In genomic region chr15:91190519-91191207, GRCm38 (mm10) we compare ENCODE assay signal across 9 mouse cellular contexts. TPM values are rescaled to one million over a fixed set of nuclear protein-coding genes. Genes with fewer than 3 reads are reported as not detected.
A peak's percentile ranks its signal among the peaks of the same experiment; 100 is the strongest.
DNase-seq lines count a peak whose midpoint lies in the region; ATAC-seq lines count a peak whose summit lies in the region.
"Had no signal": no experiment of that assay in that cellular context is flagged by ENCODE, and none has a peak within 500 bp of the region (broad histone marks: within the 10 kb centered on the region; RNA-seq: fewer than 3 reads in every experiment).

No protein-coding gene starts in this region.

- no peaks in the 10 kb centered on the region for H3K36me3 ChIP-seq in heart, embryonic 10.5 days
- H3K36me3 ChIP-seq in forebrain, embryonic 14.5 days (ENCODE audit: control insufficient read depth, insufficient read depth, low read length): no peaks in the 10 kb centered on the region
- H3K36me3 ChIP-seq in liver, embryonic 15.5 days (replicated peaks): no peaks in the 10 kb centered on the region

- 59% methylated on average over 17 of the region's 17 CpGs for WGBS in heart, embryonic 10.5 days
- 14% methylated on average over 17 of the region's 17 CpGs for WGBS in forebrain, embryonic 14.5 days
- 52% methylated on average over 17 of the region's 17 CpGs for WGBS in liver, embryonic 15.5 days (ENCODE audit: insufficient replicate concordance)

- intact Hi-C loops in heart, postnatal 25 days (cut with DNase I): no loop called here

- peaks cover 14% of the 10 kb centered on the region for H3K4me1 ChIP-seq in heart, embryonic 10.5 days
- H3K4me1 ChIP-seq in brown adipose tissue, adult 24 weeks (ENCODE audit: control insufficient read depth, insufficient read depth, insufficient read length, low read length): peaks cover 2% of the 10 kb centered on the region; the same call in 1 of the 2 replicates
- H3K4me1 ChIP-seq in forebrain, embryonic 14.5 days (ENCODE audit: control insufficient read depth, insufficient read depth, low read length): peaks cover 5% of the 10 kb centered on the region
- peaks cover 20% of the 10 kb centered on the region for H3K4me1 ChIP-seq in liver, embryonic 15.5 days (replicated peaks)

- ATAC-seq in forebrain, embryonic 14.5 days: peak; percentile 32; the same call in 1 of the 2 replicates
- no peak for ATAC-seq in liver, embryonic 15.5 days (ENCODE audit: insufficient read depth)
- ATAC-seq in megakaryocyte progenitor cell, adult 5-6 weeks (replicated peaks; ENCODE audit: poor library complexity): no peak

- peak overlapping the region; percentile 63 for H3K4me3 ChIP-seq in heart, embryonic 10.5 days
- peak overlapping the region; percentile 69 for H3K4me3 ChIP-seq in brown adipose tissue, adult 24 weeks (ENCODE audit: insufficient read depth, low read depth, low read length)
- H3K4me3 ChIP-seq in forebrain, embryonic 14.5 days (ENCODE audit: low read depth, low read length): peak overlapping the region; percentile 52
- H3K4me3 ChIP-seq in liver, embryonic 15.5 days (replicated peaks): peak overlapping the region; percentile 52

- H3K9ac ChIP-seq in forebrain, embryonic 14.5 days (ENCODE audit: low read length): peak overlapping the region; percentile 70
- H3K9ac ChIP-seq in liver, embryonic 15.5 days: 0 out of 2 replicates have a peak overlapping the region, but pooled peaks have one; percentile 7

- peak overlapping the region; percentile 69 for H3K4me2 ChIP-seq in forebrain, embryonic 14.5 days (ENCODE audit: low read length)
- peak overlapping the region; percentile 73 for H3K4me2 ChIP-seq in liver, embryonic 15.5 days

- DNase-seq in heart, embryonic 10.5 days (ENCODE audit: low spot score): no peak
- DNase-seq in heart, postnatal 25 days (ENCODE audit: low spot score): no peak
- peak; percentile 40 for DNase-seq in forebrain, embryonic 14.5 days (ENCODE audit: low spot score)
- no peak for DNase-seq in frontal cortex, postnatal 36 days (ENCODE audit: low spot score in 2 of 2)
- DNase-seq in frontal cortex, adult 2 months (ENCODE audit: extremely low spot score in 1 of 2, low spot score in 1 of 2): no peak

- H3K9me3 ChIP-seq in heart, embryonic 10.5 days: no peaks in the 10 kb centered on the region
- no peaks in the 10 kb centered on the region for H3K9me3 ChIP-seq in forebrain, embryonic 14.5 days (replicated peaks; ENCODE audit: control insufficient read depth, low read length)
- H3K9me3 ChIP-seq in liver, embryonic 15.5 days (replicated peaks): no peaks in the 10 kb centered on the region

- H3K27ac ChIP-seq in heart, embryonic 10.5 days: no peak overlapping the region
- peak overlapping the region; percentile 87 for H3K27ac ChIP-seq in brown adipose tissue, adult 24 weeks (replicated peaks; ENCODE audit: low read depth, low read length)
- peak overlapping the region; percentile 84 for H3K27ac ChIP-seq in forebrain, embryonic 14.5 days (ENCODE audit: low read depth, low read length)
- peak overlapping the region; percentile 60 for H3K27ac ChIP-seq in liver, embryonic 15.5 days (replicated peaks)

- H3K27me3 ChIP-seq in heart, embryonic 10.5 days (ENCODE audit: insufficient read depth, poor library complexity, severe bottlenecking): no peaks in the 10 kb centered on the region
- H3K27me3 ChIP-seq in forebrain, embryonic 14.5 days (replicated peaks; ENCODE audit: control insufficient read depth, insufficient read depth, low read length): no peaks in the 10 kb centered on the region
- peaks cover 8% of the 10 kb centered on the region; the same call in 1 of the 2 replicates for H3K27me3 ChIP-seq in liver, embryonic 15.5 days

RNA-seq across cellular contexts. Expression of gene Abcd2, which starts 0.9 kb away (rescaled TPM):
- polyA plus RNA-seq in heart, embryonic 10.5 days (2016; fragmentation: Nextera tagmentation; extraction: Ambion mirVana): 1.6 and 3.1 TPM in 2 replicates
- 1 to 10 TPM; 5.4 to 5.8 TPM for total RNA-seq in heart, postnatal 25 days (2021)
- polyA plus RNA-seq in brown adipose tissue, adult 24 weeks (2012; ENCODE audit: insufficient read depth, insufficient read length, missing spikeins): 77.8 and 88.6 TPM in 2 replicates
- polyA plus RNA-seq in forebrain, embryonic 14.5 days (2014; fragmentation: Nextera tagmentation; extraction: Ambion mirVana): 16.5 and 17.7 TPM in 2 replicates
- polyA plus RNA-seq in liver, embryonic 15.5 days (2015; fragmentation: Nextera tagmentation; extraction: Ambion mirVana): 6.3 and 7.6 TPM in 2 replicates
- 31.1 and 39.5 TPM in 2 replicates for total RNA-seq in megakaryocyte progenitor cell, adult 5-6 weeks (2015)
- 40.6 and 43.8 TPM in 2 replicates for total RNA-seq in megakaryocyte progenitor cell, adult 5-6 weeks (2017)
- polyA plus RNA-seq in frontal cortex, adult 2 months (2012; rRNA removed): 12.7 and 14.2 TPM in 2 replicates

RNA-seq across cellular contexts. Expression of gene CN725425, which starts 8.6 kb away (rescaled TPM):
- 0.10 TPM in 1 of 2 replicates, not detected in the other for polyA plus RNA-seq in heart, embryonic 10.5 days (2016; fragmentation: Nextera tagmentation; extraction: Ambion mirVana)
- under 1 TPM; 0.42 to 0.62 TPM for total RNA-seq in heart, postnatal 25 days (2021)
- not detected in 2 replicates for polyA plus RNA-seq in brown adipose tissue, adult 24 weeks (2012; ENCODE audit: insufficient read depth, insufficient read length, missing spikeins)
- not detected in 2 replicates for polyA plus RNA-seq in forebrain, embryonic 14.5 days (2014; fragmentation: Nextera tagmentation; extraction: Ambion mirVana)
- polyA plus RNA-seq in liver, embryonic 15.5 days (2015; fragmentation: Nextera tagmentation; extraction: Ambion mirVana): 0.06 TPM in 2 replicates
- not detected in 2 replicates for total RNA-seq in megakaryocyte progenitor cell, adult 5-6 weeks (2015)
- not detected in 2 replicates for total RNA-seq in megakaryocyte progenitor cell, adult 5-6 weeks (2017)
- polyA plus RNA-seq in frontal cortex, adult 2 months (2012; rRNA removed): 0.04 and 0.14 TPM in 2 replicates
- polyA plus RNA-seq: C2C12 had no signal
